Mouse (Mus musculus) megakaryocyte, embryonic 14.5 days (primary cell): ENCODE measurements at regions not wholly inside any gene's neighbourhood (a gene's known extent, or its start where the extent isn't known, plus 50 kb on each side); places are given as distances from the start of the nearest gene placed in this dataset.
"Not testable (repeated sequence)": the region's sequence is repeated elsewhere in the genome, so short reads cannot be mapped to it uniquely, and the experiment has no call there.

Experiments
- H3K27me3 ChIP-seq: replicated peaks from 2 replicates; pipeline ENCODE3; 2012; ENCODE audit warnings: inconsistent platforms
- H3K36me3 ChIP-seq: replicated peaks from 2 replicates; pipeline ENCODE3; 2012; ENCODE audit warnings: low read length, inconsistent platforms, mixed read lengths
- H3K4me1 ChIP-seq: 2 replicates; pipeline ENCODE4 v1.6.1; 2012; ENCODE audit warnings: inconsistent platforms
- H3K4me3 ChIP-seq: replicated peaks from 2 replicates; pipeline ENCODE3; 2012; ENCODE audit warnings: moderate library complexity, mild to moderate bottlenecking, inconsistent platforms
- H3K9me3 ChIP-seq: 2 replicates; pipeline ENCODE4 v1.6.1; 2012; ENCODE audit warnings: inconsistent platforms
- FLI1 ChIP-seq: IDR thresholded peaks from 2 replicates; pipeline ENCODE4 v1.6.1; 2012; ENCODE audit warnings: low read length, inconsistent platforms, mixed read lengths
- GATA1 ChIP-seq: IDR thresholded peaks from 3 replicates; pipeline ENCODE4 v1.6.1; 2012; ENCODE audit warnings: mixed read lengths, low read length, inconsistent platforms, borderline replicate concordance

GRCm38 (mm10) chr10:86636953-86637376 is 68.3 kb downstream of the Hsp90b1 start:
- H3K27me3 ChIP-seq, H3K36me3 ChIP-seq, H3K9me3 ChIP-seq: not testable (repeated sequence)
- H3K4me1 ChIP-seq: peaks cover 17% of the 10 kb centered on the region
- peak overlapping the region; percentile 89 for H3K4me3 ChIP-seq

GRCm38 (mm10) chr10:86636515-86636914 is 68.8 kb downstream of the Hsp90b1 start:
- Histone ChIP-seq H3K4me3 (peak overlapping the region; percentile 89), H3K4me1 (peaks cover 17% of the 10 kb centered on the region)

GRCm38 (mm10) chr10:86626734-86627133 is 78.6 kb downstream of the Hsp90b1 start:
- H3K4me1 ChIP-seq, H3K4me3 ChIP-seq, H3K9me3 ChIP-seq, H3K36me3 ChIP-seq, H3K27me3 ChIP-seq: not testable (repeated sequence)

More at GRCm38 (mm10) chr10:86636515-86636914, 68.8 kb downstream of the Hsp90b1 start:
- H3K27me3 ChIP-seq, H3K36me3 ChIP-seq, H3K9me3 ChIP-seq: not testable (repeated sequence)

- not testable (repeated sequence) for H3K9me3 ChIP-seq, H3K36me3 ChIP-seq, H3K4me3 ChIP-seq, H3K27me3 ChIP-seq
- H3K4me1 ChIP-seq: peaks cover 26% of the 10 kb centered on the region
These were observed 87.2 kb downstream of the Hsp90b1 start for GRCm38 (mm10) chr10:86617958-86618664.

- H3K4me1 ChIP-seq: peaks cover 26% of the 10 kb centered on the region
- H3K9me3 ChIP-seq, H3K27me3 ChIP-seq, H3K36me3 ChIP-seq, H3K4me3 ChIP-seq: not testable (repeated sequence)
These were observed 93.0 kb downstream of the Hsp90b1 start for GRCm38 (mm10) chr10:86612341-86612740.

- H3K4me1 ChIP-seq, H3K36me3 ChIP-seq, H3K9me3 ChIP-seq, H3K4me3 ChIP-seq, H3K27me3 ChIP-seq: not testable (repeated sequence)
These were observed 95.3 kb downstream of the Hsp90b1 start for GRCm38 (mm10) chr10:86610027-86610426.

GRCm38 (mm10) chr10:86600843-86601242 is 102.1 kb upstream of the Syn3 start:
- H3K4me1 ChIP-seq, H3K4me3 ChIP-seq, H3K9me3 ChIP-seq, H3K36me3 ChIP-seq, H3K27me3 ChIP-seq: not testable (repeated sequence)

GRCm38 (mm10) chr10:86599991-86600390 is 101.3 kb upstream of the Syn3 start:
- H3K4me3 ChIP-seq, H3K36me3 ChIP-seq, H3K9me3 ChIP-seq, H3K27me3 ChIP-seq, H3K4me1 ChIP-seq: not testable (repeated sequence)

- not testable (repeated sequence) for H3K4me1 ChIP-seq, H3K4me3 ChIP-seq, H3K9me3 ChIP-seq, H3K36me3 ChIP-seq, H3K27me3 ChIP-seq
These were observed 91.5 kb upstream of the Syn3 start for GRCm38 (mm10) chr10:86590211-86590610.

GRCm38 (mm10) chr10:86566875-86567274 is 68.2 kb upstream of the Syn3 start:
- H3K9me3 ChIP-seq, H3K36me3 ChIP-seq, H3K4me3 ChIP-seq, H3K4me1 ChIP-seq, H3K27me3 ChIP-seq: not testable (repeated sequence)

GRCm38 (mm10) chr10:86555843-86556242 is 57.1 kb upstream of the Syn3 start:
- Histone ChIP-seq H3K4me1 (no peaks in the 10 kb centered on the region), H3K9me3 (no peaks in the 10 kb centered on the region), H3K27me3 (peaks cover 4% of the 10 kb centered on the region), H3K4me3 (no peak overlapping the region), H3K36me3 (no peaks in the 10 kb centered on the region)
- no peak for TF ChIP-seq GATA1
- no peak for TF ChIP-seq FLI1
